Mouse (Mus musculus) 416B (cell line): ENCODE results near the gene Slc25a15.

Experiments
- DNase-seq: peaks from one replicate; pipeline ENCODE4 v3.0.0; 2011; ENCODE audit warnings: low read depth

Gene Slc25a15

DNA sequence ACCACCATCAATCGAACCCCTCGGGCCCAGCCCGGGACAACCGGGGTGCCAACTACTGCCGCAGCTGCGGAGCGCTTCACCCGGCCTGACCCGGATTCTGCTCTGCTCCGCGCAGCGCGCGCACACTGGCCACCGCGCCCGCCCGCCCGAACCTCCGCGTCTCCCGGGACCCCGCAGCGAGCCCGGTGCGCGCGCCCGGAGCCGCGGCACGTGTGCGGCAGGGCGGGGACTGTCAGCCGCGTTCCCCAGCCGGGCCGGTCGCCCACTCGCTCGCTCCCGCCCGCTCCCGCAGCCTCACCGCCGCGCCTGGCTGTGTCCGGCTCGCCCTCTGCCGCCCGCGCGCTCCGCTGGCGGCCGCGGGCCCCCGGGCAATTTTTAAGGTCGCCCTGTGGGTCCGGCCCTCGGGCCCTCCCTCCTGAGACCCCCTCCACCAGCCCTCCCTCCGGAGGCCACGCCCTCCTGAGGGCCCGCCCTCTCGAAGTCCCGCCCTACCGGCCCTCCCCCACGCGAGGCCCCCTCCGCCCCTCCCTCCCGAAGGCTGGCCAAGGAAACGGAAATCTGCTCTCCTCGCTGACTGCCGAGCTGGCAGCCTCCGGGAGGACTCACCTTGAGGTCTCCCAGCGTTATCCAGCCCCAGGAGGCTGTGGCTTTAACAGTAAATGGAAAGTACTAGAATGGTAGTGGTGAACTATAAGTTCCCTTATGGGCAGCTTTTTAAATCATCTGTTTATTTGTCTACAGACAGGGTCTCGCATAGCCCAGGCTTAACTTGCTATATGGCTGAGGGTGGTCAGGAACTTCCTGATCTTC lies at the start of gene Slc25a15:
Slc25a15 (minus strand) TSS at position 456 of the 810 bp plus-strand sequence.
- peak; percentile 91 for DNase-seq

DNA sequence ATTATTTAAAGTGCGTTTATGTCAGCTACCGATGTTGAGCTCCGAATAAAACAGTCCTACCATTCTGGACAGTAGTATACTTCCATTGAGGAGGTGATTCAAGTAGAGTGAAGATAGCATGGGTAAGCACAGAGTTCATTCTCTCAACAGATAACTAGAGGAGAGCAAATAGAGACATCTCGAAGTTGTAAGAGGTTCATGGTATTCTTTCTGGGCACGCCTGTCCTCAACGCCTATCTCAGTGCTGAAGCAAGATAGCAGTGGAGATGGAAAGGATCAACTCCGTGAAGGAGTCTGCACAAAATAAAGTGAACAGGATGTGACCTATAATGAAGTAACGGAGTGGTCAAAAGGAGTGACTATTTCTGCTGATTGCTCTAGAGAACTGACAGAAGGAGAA lies 13.6 kb upstream of the Slc25a15 start:
- peak; percentile 48 for DNase-seq

DNA sequence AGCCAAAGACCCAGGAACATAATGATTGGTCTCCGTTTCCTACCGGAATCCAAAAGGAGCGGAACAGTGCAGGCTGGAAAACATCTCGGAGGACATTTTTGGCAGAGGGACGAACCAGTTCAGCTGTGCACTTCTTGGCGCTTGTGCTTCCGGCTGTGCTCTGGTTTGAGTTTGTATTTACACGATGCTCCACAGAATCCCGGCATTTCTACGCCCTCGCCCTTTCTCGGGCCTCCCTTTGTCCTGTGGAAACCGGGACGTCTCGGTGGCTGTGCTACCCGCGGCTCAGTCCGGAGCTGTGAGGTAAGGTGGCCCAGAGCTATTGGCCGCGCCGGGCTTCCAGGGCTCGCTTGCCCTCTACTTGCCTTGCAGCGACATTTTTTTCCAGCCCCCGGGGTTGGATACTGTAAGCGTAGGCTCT lies 12.9 kb upstream of the Slc25a15 start, which contains the start of gene Mrps31:
Mrps31 (plus strand) TSS at position 80 of the 421 bp plus-strand sequence.
- peak; percentile 92 for DNase-seq

DNA sequence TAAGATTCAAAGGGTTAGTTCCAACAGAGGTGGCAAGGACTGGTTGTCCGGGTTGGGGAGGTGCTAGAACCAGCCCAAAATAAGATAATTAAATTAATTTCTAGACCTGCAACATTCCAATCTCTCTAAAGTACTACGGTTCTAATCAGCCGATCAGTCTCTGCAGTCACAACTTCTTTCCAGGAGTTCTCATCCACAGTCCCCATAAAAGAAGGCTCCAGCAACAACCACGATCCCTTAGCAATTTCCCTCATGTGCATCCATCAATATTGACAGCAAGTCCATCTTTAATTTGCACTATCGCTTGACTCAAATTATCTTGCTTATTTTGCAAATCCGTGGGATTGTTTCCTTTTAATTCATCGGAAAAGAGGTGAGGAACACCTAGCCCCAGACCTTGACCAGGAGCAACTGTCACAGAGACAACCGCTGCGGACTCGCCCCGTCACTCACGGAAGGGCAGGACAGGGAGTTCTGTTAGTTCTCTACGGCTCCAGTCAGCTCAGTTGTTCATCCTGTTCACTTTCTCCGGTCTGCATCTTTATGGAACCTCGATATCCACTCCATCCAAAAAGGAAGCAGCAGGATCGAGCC lies 12.4 kb upstream of the Slc25a15 start:
- DNase-seq, result no peak

DNA sequence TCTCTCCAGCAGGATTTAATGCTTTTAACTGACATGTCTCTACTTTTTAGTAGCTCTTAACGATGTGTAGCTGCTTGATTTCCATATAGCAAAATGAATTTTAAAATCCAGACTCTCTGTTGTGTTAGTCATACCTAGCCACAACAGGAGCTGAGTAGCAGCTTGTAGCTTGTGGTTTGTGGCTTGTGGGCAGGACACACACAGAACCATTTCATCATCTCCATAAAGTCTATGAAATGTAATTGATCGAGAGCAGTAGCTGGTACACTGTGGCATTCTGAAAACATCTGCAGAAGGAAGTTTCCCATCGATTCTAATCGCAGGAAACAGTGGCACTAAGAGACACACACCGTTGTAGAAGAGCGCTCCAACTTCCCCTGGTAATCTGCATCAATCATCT lies 7.3 kb upstream of the Slc25a15 start:
- peak; percentile 97 for DNase-seq

DNA sequence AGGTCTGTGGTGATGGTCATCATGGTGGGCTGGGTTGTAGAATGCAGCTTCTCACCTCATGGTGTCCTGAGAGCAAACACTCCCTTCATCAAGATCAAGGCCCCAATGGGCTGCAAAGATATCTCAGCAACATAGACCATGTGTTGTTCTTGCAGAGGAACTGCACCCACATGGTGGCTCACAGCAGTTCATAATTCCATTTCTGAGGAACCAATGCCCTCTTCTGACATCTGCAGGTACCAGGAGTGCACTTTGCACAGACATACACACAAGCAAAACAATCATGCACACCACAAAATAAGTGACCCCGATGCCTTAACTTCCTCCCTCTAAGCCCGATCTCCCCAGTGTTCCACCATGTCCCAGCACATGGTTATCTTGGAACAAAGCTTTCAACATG lies 4.8 kb upstream of the Slc25a15 start:
- peak; percentile 70 for DNase-seq

DNA sequence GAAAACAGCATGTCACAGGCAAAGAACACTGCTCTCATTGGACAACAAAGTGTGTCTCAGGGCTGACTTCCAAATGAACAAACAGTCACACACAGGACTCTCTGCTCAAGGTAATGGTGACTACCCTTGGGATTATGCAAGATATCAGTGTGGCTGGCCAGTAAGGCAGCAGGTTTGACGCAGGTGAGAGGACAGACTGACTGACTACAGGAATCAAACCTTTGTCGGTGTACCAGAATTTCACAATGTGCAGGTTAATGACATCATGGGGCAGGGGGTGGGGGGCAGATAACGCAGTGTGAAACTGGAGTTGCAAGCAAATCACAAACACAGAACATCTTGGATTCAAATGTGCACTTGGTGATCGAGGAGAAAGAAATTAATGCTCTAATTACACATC lies 2.2 kb upstream of the Slc25a15 start:
- DNase-seq, result no peak

DNA sequence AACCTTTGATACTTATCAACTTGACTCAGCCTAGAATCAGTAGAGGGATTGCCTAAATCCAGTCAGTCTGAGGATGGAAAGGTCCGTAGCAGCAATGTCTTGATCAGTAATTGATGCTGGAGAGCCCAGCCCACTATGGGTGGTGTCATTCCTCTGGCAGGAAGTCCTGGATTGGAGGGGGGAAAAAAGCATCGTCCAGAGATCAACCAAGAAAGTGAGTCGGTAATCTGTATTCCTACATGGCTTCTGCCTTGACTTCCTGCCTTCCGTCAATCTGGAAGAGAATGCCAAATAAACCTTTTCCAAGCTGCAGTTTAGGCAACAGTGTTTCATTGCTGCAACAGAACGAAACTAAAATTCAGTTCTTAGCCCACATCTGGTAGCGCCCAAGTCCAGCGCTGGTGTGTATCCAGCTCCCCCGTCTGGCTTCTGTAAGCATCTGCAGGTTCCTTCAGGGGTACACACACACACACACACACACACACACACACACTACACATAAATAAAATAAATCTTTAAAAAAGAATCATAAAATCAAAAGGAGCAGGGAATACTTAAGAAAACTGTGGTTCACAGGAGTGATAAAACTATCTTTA lies 986 bp upstream of the Slc25a15 start:
- no peak for DNase-seq

DNA sequence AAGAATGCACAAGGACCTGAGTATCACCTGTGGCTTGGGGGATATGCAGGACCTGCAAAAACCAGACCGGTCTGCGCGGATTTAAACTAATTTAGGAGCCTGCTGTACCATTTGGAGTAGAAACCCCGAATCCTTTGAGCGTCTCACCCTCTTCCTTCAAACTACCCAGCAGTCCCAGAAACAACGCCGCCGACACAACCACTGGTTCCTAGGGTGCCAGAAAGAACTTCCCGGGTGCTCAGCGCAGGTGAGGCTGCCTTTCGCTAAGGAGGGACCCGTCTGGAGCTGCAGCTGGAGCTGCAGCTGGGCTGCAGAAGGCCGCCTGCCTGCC lies 621 bp downstream of the Slc25a15 start:
- peak; percentile 42 for DNase-seq

DNA sequence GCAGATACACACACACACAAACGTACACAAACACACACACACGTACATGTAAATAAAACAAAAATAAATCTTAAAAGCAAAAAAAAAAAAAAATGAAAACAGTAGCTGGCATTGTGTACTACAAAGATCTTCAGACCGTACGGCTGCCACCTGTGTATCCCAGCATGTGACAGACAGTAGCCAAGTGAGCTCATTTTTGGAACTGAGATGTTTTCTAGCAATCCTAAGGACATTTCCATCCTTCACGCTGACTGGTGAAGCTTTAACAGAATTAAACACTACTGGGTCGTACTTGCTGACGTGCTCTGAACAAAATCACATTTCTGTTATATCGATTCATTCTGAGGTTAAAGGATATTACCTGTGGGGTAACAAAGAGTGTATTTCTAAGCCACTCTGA lies 3.1 kb downstream of the Slc25a15 start:
- DNase-seq, result no peak

DNA sequence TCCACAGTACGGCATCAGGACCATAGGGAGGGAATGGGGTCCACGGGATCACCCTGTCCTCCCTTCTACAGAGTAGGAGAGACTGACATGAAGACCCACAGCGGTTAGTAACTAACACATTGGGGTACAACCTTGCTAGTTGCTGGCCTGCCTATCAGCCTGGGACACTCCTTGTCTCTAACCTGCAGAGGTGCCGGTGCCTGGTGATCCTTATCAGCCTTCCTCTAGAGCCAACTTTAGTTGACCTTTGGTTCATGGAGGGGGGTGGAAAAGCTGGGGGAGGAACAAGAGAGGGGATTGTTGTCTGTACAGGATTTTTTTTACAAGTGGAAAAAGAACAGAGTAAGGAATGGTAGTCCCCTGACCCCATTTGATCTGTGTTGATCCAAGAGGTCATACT lies 3.9 kb downstream of the Slc25a15 start:
- DNase-seq, result no peak

DNA sequence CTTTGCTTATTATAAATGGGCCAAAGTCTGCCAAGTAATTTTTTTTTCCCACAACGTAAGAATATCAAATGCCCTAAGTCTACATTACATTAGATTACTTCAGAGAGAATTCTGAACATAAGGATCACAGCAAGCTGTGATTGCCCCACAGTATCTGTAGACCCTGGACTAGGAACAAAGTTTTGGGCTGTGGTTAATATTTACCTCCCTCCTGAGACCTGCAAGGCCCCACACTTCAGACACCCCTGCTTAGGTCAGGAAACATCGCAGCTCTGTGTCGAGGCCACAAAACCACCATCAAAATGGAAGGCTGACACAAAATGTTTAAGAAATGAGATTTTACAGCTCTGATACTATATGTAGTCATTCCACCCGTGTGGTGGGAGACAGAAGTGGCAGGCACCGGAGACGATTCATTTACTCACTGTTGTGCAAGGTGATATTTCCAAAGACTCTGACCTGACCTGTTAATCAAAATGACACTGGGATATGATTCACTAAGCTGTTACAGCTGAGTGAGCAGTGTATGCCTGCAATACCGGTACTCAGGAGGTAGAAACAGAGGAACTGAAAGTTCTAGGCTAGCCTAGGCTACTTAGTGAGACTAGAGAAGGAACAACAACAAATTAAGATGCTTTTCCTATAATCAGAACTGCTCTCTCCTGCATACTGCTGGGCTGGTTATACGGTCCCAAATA lies 7.5 kb downstream of the Slc25a15 start:
- DNase-seq, result peak; percentile 70

DNA sequence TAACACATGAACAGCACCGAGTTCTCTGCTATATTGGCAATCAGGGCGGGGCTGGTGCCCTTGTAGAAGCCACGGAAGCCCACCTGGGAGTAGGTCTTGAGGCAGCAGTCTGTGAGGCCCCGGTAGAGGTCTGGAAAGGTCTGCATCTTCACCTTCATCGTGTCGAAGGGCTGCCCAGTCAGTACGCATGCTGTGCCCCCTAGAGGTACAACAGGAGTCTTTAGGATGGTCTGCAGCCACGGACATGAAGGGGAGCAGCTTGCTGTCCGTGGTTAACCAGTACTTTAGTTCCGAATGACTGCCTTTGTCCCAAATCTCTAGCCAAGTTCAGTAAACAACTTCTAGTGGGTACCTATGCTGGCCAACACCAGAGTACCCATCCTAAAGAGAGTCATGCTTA lies 8.5 kb downstream of the Slc25a15 start:
- DNase-seq, result no peak

DNA sequence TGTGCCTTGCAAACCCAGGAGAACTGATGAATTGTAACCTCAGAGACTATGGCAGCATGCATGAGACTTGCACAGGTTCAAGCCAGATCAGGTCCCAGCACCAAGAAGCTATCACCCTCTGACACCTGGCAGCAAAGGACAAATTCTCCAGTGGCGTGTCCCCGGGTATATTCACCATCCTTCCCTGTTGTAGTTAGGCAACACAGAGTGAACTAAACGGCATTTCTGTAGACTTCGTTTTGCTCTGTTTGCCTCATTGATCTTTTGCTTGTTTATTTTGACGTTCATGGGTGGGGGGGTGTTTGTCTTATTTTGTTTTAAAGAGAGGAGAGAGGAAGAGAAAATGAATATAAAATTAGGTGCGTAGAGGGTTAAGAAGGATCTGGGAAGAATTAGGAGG lies 13.2 kb downstream of the Slc25a15 start:
- no peak for DNase-seq

DNA sequence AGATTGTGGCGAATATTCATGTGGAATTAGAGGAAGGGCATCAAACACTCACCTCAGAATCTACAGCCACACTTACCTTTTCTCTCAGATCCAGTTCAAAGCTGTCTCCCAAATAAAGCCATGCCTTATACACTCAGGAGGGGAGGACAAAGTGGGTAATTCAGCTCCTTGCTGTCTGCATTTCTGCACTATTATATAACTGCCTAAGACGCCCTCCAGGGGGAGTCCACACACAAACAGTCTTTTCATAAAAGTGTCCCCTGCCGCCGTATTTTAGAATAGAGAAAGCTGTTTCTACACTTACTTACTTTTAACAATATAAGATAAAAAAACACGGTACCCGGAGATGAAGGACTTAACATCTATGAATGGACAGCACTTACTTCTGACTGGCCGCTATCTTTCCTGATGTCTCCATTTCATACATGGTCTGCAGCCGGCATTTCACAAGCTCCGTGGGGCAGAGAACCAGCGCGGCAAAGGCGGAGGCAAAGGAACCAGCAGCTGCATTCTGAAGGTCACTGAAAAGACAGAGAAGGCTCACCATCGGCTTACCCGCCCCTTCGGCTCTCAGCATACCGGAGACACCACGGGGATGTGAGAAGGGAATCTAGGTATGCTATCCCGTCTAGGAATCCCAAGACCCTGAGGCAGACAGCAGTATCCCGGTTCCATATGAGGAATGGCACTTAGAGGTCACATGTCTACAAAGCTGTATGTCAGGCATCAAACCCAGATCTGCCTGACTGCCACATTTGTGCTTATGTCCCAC lies 15.4 kb downstream of the Slc25a15 start:
- peak; percentile 33 for DNase-seq

DNA sequence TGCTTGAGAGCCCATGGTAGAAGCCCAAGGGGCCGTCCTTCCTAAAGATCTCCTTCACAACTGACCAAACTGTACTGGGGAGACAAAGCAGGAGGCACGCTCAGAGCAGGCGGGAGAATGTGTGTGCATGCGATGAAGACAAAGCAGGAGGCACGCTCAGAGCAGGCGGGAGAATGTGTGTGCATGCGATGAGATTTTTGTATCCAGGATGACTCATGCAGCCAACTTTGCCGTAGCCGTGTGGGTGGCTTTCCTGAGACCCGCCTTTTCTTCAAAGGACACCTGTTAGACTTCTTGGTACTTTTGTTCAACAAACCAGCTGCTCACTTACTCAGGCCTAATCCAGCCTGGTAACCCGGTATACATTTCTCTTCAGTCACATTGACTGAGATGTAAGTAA lies 17.5 kb downstream of the Slc25a15 start:
- no peak for DNase-seq

DNA sequence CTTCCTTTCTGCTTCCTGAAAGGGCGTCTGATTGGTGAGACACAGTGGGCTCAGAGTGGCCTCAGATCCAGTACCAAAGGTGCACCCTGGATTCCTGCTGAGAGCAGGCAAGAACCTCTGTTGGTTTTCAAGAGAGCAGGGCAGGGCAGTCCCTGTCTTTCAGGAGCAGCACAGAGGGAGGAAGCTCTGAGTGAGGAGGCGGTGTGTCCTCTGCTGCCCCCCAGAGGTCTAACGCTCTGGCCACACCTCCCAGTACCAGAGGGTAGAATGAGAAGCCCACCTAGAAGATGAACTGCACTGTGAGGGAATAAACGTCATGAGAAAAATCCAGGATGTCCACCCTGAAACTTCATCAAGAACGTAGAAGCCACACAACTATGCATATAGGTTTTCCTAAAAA lies 21.5 kb downstream of the Slc25a15 start:
- DNase-seq, result peak; percentile 52

DNA sequence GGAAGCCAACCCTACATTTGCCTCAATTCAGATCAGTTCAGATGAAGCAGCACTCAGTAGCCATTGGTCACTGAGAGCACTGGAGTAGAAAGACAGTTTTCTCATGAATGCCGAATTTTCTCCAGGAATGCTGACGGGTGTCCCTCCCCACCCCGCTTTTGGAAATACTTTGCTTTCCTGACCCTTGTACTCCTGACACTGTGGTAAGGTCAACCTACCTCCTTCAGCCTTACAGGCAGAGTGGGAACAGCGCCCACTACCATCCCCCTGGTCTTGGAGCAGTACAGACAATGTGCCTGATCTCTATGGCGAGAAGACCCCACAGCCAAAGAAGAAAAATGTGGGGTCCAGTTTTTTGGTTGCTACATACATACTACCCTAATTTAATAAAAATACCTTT lies 22.1 kb downstream of the Slc25a15 start:
- no peak for DNase-seq

DNA sequence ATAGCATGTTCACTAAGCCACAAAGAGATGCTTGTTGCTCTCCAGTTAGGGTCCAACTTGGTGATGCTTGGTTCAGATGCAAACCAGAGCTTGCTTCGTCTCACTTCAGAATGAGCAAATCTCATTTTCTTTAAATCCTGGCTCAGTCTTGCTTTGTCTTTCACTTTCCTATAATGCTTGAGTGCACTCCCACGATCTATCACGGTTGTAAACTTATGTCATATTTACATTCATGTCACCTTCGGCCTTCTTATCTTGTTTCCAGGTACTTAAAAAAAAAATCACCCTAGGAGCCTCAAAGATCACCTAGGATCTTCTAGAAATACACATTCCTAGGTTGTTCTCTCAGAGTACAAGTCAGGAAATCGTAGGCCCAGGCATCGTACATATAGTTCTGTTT lies 38.5 kb downstream of the Slc25a15 start:
- no peak for DNase-seq

DNA sequence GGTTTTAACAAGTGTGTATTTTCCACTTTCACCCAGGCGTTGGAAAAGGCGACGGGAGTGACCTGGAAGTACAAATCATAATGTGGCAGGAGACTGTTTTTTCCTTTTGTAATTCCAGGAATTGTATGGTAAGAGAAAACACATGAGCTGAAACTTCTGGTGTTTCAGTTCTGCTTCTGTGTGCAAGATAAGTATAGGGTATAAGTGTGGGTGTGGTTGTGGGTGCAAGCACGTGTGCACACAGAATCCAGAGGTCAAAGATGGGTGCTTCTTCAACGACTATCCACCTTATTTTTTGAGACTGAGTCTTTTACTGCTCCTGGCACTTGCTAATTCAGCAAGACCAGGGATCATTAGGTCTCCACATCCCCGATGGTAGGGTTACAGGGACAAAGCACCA lies 39.0 kb downstream of the Slc25a15 start:
- DNase-seq, result no peak

DNA sequence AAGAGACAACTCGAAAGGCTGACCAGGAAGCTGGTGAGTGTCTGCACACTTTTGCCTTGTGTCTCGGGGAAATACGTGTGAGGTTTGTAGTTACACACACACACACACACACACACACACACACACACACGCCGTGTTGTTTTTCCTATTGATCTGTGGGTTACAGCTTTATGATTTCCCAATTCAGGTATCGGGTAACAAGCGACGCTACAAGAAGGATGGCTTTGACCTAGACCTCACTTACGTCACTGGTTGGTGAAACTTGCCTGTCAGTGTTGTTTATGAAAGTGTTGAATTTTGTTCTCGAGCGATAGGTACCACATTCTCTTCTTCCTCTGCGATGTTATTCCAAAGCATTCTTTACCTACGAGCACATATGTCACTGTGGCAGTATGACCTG lies 63.0 kb downstream of the Slc25a15 start:
- DNase-seq, result no peak
